Mouse (Mus musculus) embryo, embryonic 11 days (tissue): ENCODE results near the gene Syt1.

Source experiments
- DNase-seq: peaks from one replicate; pipeline ENCODE4 v3.0.0-alpha.2; 2015

The Syt1 gene

GRCm38 (mm10) chr10:108568925-108569324 is 441.9 kb downstream of the Syt1 start:
- DNase-seq = peak; percentile 13

GRCm38 (mm10) chr10:108568136-108568535 is 442.6 kb downstream of the Syt1 start:
- DNase-seq = peak; percentile 73

DNA sequence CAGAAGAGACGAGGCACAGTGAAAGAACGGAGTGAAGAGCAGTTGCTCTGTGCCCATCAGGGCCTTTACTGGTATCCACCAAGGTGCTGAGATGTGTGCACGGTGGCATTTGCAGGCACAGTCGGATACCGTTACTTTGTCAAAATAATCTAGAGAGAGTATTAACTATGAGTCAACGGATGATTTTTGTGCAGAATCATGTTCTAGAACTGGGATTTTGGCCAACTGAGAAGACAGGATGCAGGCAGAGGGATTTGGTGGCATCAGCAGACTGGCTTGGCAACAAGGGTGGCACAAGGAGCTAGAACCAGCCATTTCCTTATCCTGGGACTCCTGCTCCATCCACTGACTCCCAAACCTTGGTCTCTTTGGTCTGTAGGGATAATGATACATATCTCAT is 443.3 kb downstream of the Syt1 start:
- no peak for DNase-seq

DNA sequence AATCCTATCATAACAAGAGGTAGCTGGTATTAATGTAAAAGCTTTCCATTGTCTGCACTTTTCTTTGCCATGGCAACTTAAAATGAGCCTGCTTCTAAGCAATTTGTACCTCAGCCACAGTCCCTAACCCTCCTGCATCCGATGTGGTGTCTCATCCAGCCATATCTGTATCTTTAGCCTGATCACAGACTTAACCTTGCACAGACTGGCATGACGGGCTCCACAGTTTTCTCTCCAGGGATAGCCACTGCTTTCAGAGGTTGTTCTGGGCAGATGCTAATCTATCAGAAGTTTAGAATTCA is 451.2 kb downstream of the Syt1 start:
- no peak for DNase-seq

DNA sequence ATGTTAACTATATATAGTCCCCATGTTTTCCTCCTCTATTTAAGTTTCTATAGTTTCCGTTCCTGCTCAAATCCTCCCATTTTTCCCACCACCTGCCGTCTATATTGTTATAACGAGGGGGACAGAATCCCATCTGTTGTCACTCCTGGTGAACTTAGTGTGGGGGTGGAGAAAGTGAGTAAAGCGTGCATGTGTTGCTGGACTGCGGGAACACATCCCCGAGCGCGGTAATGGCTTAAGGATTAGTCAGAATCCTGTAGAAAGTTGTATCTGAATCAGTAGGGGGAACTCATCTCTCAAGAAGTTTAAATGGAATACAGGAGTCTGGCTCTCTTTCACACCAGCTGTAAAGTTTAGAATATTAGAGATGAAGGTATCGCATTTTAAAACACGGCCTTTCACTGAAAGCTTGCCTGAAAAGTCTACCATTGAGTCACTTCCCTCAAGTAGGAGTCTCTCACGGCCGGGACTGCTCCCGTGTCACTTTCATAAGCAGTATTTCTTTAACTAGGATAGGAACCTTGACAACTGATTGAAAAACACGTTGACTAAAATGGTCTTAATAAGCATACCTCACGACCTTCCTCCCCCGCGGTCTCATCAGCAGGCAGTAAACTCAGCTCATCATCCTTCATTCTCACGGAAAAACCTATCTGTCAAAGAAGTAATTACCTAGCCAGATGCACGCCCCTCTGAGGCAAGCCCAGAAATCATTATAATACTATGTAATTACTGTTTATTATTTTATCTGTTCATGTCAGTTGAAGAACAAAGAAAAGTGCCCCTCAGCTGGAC is 451.8 kb downstream of the Syt1 start:
- DNase-seq = no peak

GRCm38 (mm10) chr10:108552544-108552943 is 458.2 kb downstream of the Syt1 start:
- no peak for DNase-seq

DNA sequence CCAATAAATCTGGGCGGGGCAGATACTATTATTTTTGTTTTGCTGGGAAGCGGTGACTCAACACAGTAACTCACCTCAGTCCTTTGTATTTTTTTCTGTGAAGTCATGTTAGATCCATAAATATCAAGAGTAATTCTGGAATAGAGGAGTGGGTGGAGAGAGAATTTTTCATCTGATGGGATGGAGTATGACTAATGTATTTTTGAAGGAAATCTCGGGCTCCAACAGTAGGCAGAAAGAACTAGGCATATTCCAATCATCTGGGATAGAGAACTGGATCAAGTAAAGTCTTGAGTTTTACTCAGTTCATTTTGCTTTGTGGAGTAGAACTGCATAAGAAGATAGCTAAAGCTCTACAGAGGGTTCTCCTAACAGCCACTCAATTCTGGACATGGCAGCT is 465.1 kb downstream of the Syt1 start:
- DNase-seq = no peak

DNA sequence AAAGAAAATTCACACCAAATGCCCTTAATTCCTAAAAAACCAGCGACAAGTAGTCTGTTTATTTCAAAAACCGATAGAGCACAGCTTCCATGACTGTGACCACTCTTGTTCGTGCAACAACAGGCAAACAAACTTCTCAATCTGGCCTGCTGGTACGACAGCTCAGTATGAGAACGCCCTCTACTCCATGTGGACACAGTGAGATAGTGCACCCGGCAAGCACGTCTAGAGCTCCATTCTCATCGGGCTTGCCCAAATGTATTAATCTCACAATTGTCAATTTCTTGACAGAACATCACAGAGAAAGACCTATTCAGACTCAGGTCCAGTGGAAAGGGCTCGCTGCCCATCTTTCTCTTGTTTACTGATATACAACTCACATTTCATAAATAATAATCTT is 469.2 kb downstream of the Syt1 start:
- no peak for DNase-seq

- no peak for DNase-seq
Observed at GRCm38 (mm10) chr10:108538546-108538945, 472.2 kb downstream of the Syt1 start.

- peak; percentile 58 for DNase-seq
Observed at GRCm38 (mm10) chr10:108537641-108538040, 473.1 kb downstream of the Syt1 start.

- DNase-seq = peak; percentile 22
Observed at GRCm38 (mm10) chr10:108535922-108536321, 474.9 kb downstream of the Syt1 start.

GRCm38 (mm10) chr10:108534112-108534511 is 476.7 kb downstream of the Syt1 start:
- no peak for DNase-seq

DNA sequence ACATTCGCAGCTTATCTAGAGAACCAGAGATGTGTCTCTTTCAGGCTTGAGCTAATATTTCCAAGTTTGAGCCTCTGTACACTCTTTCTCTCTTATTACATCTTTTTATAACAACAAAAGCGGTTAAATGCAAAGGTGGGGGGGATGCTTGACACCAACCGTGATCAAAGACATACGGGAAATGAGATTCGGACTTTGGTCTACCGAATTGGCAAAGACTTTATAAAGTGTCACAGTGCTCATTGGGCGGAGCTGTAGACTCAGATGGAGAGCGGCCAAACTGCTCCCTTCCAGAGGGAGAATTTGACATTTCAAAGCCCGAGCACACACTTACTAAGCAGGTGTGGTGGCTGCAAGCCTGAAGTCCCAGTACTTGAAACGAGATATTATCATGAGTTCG is 477.9 kb downstream of the Syt1 start:
- no peak for DNase-seq

GRCm38 (mm10) chr10:108532283-108532682 is 478.5 kb downstream of the Syt1 start:
- DNase-seq = no peak

GRCm38 (mm10) chr10:108531641-108532040 is 479.1 kb downstream of the Syt1 start:
- DNase-seq = no peak

DNA sequence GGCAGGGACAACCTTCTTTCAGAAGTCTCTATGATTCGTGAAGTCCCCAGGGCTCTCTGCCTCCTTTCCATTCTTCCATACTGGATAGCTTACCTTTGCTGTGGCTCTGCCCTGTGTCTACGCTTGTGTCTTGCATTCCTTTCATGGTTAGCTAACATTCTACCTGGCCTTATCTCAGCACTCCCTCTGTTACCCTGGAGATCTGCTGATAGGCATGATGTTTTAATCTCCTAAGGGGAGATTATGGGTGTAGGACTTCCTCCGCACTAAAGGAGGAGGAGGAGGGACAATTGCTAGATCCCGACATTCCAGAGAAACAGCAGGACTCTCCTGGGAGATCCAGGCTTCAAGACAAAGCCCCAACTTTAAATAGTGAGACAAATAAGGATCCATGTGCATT is 479.7 kb downstream of the Syt1 start:
- DNase-seq = no peak

DNA sequence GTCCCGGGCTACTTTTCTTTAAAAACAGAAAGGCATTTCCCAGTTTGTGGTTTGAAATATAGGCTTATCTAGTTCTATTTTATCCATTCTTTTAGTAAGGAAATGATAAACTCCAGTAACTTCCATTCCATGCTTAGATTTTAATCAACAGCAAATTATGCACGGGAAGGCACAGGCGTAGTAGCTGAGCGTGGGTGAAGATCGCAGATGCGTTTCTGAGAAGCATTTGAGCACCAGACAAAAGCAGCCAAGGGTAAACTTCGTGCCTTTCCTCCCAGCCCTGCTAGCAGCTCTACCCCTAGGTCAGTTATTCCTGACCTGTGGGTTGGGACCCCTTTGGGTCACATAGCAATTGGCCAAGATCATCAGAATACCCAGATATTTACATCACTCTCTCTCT is 482.4 kb downstream of the Syt1 start:
- no peak for DNase-seq

- DNase-seq = no peak
Observed at GRCm38 (mm10) chr10:108525506-108525905, 485.3 kb downstream of the Syt1 start.

DNA sequence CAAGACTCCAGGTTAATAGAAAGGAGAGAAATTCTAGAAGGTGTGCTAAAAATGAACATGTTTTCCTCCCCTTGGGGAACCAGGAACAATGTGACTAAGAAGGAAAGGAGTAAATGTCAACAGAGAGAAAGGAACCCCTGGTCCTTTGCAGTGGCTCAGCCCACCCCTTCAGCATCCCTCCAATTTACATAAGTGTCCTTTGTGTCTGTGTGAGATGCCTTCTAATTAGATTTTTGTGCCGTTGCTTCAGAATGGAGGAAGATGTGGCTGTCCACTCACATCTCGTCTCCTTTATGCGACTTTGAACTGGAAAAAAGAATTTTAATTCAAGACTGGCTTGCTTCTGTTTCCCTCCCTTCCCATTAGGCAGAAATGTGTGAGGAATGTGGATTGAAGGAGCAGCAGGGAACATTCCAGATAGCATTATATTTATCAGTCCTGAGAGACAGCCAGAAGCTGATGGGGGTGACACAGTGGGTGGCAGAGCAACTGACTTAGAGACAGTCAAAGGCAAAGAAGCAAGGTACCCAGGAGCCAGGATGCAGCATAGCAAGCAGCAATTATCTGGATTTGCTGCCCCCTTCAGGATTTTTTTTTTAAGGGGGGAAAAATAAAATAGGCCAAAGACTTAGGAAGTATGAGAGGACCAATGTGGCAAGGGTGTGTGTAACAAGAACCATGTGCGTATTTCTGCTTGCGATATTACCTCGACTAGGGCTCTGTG is 486.3 kb downstream of the Syt1 start:
- DNase-seq = peak; percentile 57

DNA sequence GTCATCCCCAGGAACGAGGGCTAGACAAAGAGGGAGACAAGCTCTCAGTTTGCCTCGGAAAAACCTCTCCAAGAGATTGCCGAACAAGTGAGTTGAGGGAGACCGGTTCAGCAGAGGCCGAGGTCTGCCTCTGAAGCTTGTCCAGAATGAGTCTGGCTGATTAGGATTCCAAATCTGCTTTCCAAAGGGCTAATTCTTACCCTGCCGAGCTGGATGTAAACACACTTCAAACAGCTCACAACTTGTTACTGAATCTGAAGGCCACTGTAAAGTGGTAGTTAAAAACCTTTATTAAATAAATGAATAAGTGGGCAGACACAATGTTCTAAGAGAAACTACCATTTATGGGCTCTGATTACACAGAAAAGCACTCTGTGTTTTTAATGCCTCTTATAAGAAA is 491.6 kb downstream of the Syt1 start:
- DNase-seq = no peak

DNA sequence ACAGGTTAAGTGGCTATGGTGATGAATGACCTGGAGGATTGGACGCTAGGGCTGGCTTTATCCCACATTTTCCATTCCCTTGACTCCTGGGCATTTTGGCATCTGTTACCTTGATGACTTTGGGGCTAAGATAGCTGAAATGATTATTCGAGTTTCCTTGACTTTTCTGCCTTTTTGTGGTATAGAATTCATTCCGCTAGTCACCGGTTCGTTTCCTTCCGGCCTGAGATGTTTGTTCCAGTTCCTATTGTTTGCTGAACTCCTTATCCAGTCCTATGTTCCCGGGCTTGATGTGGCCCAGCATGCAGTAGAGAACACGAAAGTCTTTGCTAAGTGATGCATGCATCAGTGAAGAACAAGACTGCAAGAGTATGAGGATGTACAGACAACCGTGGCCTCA is 493.7 kb downstream of the Syt1 start:
- no peak for DNase-seq

DNA sequence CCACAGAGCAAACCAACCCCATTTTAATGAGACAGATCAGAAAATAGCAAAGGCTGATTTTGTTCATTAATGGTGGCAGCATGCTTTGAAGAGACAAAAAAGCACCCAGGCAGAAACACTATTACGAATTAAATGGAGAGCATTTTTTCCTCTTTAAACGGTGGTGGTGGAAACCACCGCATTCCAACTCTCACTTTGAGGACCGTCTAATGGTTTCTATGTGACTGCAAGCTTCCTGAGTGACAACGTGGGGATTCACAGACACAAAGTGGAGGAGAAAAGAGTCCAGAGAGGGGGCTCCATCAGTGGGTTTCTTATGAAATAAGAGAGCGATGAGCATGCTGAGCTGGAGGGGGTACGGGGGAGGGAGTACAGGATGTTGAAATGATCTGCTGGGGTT is 496.1 kb downstream of the Syt1 start:
- DNase-seq = no peak

DNA sequence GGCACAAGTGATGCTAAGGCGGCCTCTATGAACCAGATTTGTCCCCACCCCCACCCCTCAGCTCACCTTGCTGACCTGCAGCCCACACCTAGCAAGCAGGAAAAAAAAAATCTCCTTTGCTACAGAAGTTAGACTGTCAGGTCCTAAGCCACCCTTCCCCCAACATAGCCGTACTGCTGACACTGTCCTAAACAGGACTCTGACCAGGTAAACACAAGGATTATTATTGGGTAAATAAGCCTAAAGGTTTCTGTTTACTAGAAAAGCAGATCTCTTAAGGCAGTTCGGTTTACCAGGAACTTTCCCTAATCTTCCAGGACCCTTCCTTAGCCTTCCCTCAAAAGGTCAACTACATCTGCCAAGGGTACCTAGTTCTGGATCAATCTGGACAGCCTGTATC is 501.2 kb downstream of the Syt1 start:
- DNase-seq = no peak

- DNase-seq = no peak
Observed at GRCm38 (mm10) chr10:108506917-108507316, 503.9 kb downstream of the Syt1 start.

DNA sequence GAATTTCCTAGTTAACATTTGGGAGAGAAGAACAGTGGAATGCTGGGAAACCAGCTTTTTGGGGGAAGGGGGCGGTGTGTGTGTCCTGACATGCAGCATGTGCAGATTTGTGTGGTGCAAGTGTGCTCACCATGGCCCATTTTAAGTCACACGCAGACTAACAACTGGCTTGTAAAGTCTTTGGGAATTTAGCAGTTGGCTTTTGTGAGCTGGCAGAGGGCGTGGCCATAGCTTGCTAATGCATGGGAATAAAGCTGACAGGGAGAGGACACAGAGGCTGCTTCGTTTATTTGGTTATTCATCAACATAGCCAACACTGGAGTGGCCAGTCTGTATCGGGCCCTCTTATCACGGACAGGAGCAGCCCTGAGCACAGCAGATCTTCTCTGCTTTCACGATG is 505.9 kb downstream of the Syt1 start:
- no peak for DNase-seq
